Comparison of ENCODE assay signal across 9 mouse cellular contexts in the genomic region with DNA sequence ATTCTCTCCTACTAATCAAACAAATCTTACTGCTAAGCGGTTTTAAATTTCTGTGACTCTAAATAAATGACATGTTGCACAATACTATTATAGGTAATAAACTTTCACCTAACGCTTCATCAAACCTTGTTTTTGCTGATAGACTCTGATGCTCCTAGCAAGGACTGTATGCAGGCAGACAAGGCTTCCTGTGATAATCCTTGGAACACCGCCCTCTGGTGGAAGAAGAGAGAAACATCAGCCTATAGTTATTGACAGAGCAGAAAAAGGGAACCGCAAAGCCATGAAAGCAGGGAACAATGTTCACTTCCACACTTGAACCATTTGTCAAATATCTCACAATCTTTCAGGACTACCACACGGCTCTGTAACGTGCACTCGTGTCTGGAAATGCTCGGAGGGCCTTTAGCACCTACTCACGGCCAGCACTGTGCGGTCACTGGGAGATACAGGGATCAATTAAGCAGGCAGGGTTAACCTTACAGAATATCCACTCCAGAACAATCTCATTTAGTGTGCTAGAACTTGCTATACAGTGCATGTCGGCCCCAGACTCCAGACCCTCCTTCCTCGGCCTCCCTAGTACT. TPM values are rescaled to one million over a fixed set of nuclear protein-coding genes. Genes with fewer than 3 reads are reported as not detected.
DNase-seq lines count a peak whose midpoint lies in the region; ATAC-seq and TF ChIP-seq lines count a peak whose summit lies in the region.
"Had no signal": no experiment of that assay in that cellular context is flagged by ENCODE, and none has a peak within 500 bp of the region (broad histone marks: within the 10 kb centered on the region; RNA-seq: fewer than 3 reads in every experiment).

No protein-coding gene starts in this region.

- peak; percentile 50 for ATAC-seq in inflammation-experienced regulatory T-cells, adult 6 months
- ATAC-seq in limb, embryonic 11.5 days (ENCODE audit: insufficient number of reproducible peaks, low FRiP score, low TSS enrichment, low read depth): no peak

- no peak overlapping the region for H3K27ac ChIP-seq in forebrain, embryonic 10.5 days
- no peak overlapping the region for H3K27ac ChIP-seq in limb, embryonic 11.5 days (replicated peaks; ENCODE audit: low read depth, low read length)
- no peak overlapping the region for H3K27ac ChIP-seq in thymus, adult 2 months (ENCODE audit: control insufficient read depth, insufficient read depth, low read length)

- TF ChIP-seq POLR2A in thymus, adult 2 months (IDR thresholded peaks at IDR 0.05; ENCODE audit: control insufficient read depth, extremely low read depth, insufficient read depth, low read length, poor library complexity): no peak

- no peak overlapping the region for H3K4me3 ChIP-seq in forebrain, embryonic 10.5 days
- H3K4me3 ChIP-seq in limb, embryonic 11.5 days (ENCODE audit: low read depth, low read length): no peak overlapping the region
- H3K4me3 ChIP-seq in thymus, adult 2 months (ENCODE audit: control insufficient read depth, insufficient read depth, low read length): no peak overlapping the region
- H3K4me3 ChIP-seq: erythroblast, embryonic 14.5 days had no signal

- 62% methylated on average over 12 of the region's 12 CpGs for whole genome bisulfite sequencing in forebrain, embryonic 10.5 days
- 63% methylated on average over 12 of the region's 12 CpGs for WGBS in limb, embryonic 11.5 days
- 54% methylated on average over 12 of the region's 12 CpGs for WGBS in thymus, adult 2 months

- H3K9ac ChIP-seq in limb, embryonic 11.5 days (ENCODE audit: low read length): no peak overlapping the region

- TF ChIP-seq CTCF in thymus, adult 2 months (IDR thresholded peaks at IDR 0.05; ENCODE audit: borderline replicate concordance, control insufficient read depth, extremely low read depth, insufficient read depth, low read length, poor library complexity): no peak

- peaks cover 88% of the 10 kb centered on the region for H3K36me3 ChIP-seq in forebrain, embryonic 10.5 days (replicated peaks)
- peaks cover 7% of the 10 kb centered on the region for H3K36me3 ChIP-seq in limb, embryonic 11.5 days (ENCODE audit: control insufficient read depth, insufficient read depth, low read length)
- H3K36me3 ChIP-seq in thymus, adult 2 months (ENCODE audit: control insufficient read depth, insufficient read depth, low read length): peaks cover 53% of the 10 kb centered on the region

- no peaks in the 10 kb centered on the region for H3K4me1 ChIP-seq in forebrain, embryonic 10.5 days
- H3K4me1 ChIP-seq in limb, embryonic 11.5 days (ENCODE audit: control insufficient read depth, insufficient read depth, low read length): no peaks in the 10 kb centered on the region
- H3K4me1 ChIP-seq in thymus, adult 2 months (replicated peaks; ENCODE audit: control insufficient read depth, insufficient read depth, low read length): no peaks in the 10 kb centered on the region

- no peak overlapping the region for H3K4me2 ChIP-seq in limb, embryonic 11.5 days (ENCODE audit: low read depth, severe bottlenecking)

- H3K27me3 ChIP-seq in forebrain, embryonic 10.5 days (ENCODE audit: poor library complexity, severe bottlenecking): no peaks in the 10 kb centered on the region
- H3K27me3 ChIP-seq in limb, embryonic 11.5 days (ENCODE audit: control insufficient read depth, insufficient read depth, low read length): no peaks in the 10 kb centered on the region
- H3K27me3 ChIP-seq in thymus, adult 2 months (ENCODE audit: control insufficient read depth, insufficient read depth, low read length): no peaks in the 10 kb centered on the region

- no peaks in the 10 kb centered on the region for H3K9me3 ChIP-seq in forebrain, embryonic 10.5 days
- no peaks in the 10 kb centered on the region for H3K9me3 ChIP-seq in limb, embryonic 11.5 days (ENCODE audit: control insufficient read depth, low read length)

- peak; percentile 6 to 8 for DNase-seq in urinary bladder, adult 18-20 months (ENCODE audit: low spot score in 2 of 2)
- DNase-seq in urinary bladder, postnatal 4 days (ENCODE audit: low spot score in 2 of 2): no peak
- DNase-seq in c-Kit-positive CD71-negative TER-119-negative erythroid progenitor cells, embryonic 14.5 days (ENCODE audit: low read depth): peak; percentile 81
- DNase-seq in forebrain, embryonic 10.5 days (ENCODE audit: extremely low spot score, low spot score): peak; percentile 51
- DNase-seq in limb, embryonic 11.5 days (ENCODE audit: low spot score): peak; percentile 60
- DNase-seq in naive thymus-derived CD4-positive, alpha-beta T cell, adult 2 months (ENCODE audit: low read depth): peak; percentile 80
- peak; percentile 61 for DNase-seq in thymus, adult 2 months

RNA-seq across cellular contexts. Expression of a gene that starts 32.2 kb away (rescaled TPM):
- 17.7 and 18.6 TPM in 2 replicates for polyA plus RNA-seq in forebrain, embryonic 10.5 days (2016; fragmentation: Nextera tagmentation; extraction: Ambion mirVana)
- polyA plus RNA-seq in inflammation-experienced regulatory T-cells, adult 6 months (2017; shearing (Covaris generic)): 10 to 100 TPM in 1 of 3 experiments, 1 to 10 TPM in 2; 8.5 to 10.1 (median 8.6) TPM
- polyA plus RNA-seq in limb, embryonic 11.5 days (2014; fragmentation: Nextera tagmentation; extraction: Ambion mirVana): 25.0 and 27.9 TPM in 2 replicates
- 16.1 and 16.2 TPM in 2 replicates for polyA plus RNA-seq in thymus, adult 2 months (2012; rRNA removed)

Comparison
In these comparisons a context has a peak if more than half of its experiments do, and no peak if none do; other contexts are left out.
1. DNase-seq: peak in urinary bladder, adult 18-20 months (2 of 2), c-Kit-positive CD71-negative TER-119-negative erythroid progenitor cells, embryonic 14.5 days (single experiment), forebrain, embryonic 10.5 days (single experiment), limb, embryonic 11.5 days (single experiment), naive thymus-derived CD4-positive, alpha-beta T cell, adult 2 months (single experiment) and thymus, adult 2 months (single experiment); none in urinary bladder, postnatal 4 days (0 of 2).